Mouse (Mus musculus) lung, embryonic 14.5 days (tissue): ENCODE data around the gene Tspan4. TPM values are rescaled to one million over a fixed set of nuclear protein-coding genes. Genes with fewer than 3 reads are reported as not detected.

Source experiments
- ATAC-seq: fragments of 200-750 bp; cut with Nextera tagmentation; 2 replicates; pipeline ENCODE4 v1.8.0; 2017; ENCODE audit warnings: mild to moderate bottlenecking, moderate TSS enrichment, moderate library complexity; ENCODE audit not compliant: insufficient read depth
- DNase-seq: peaks from one replicate; pipeline ENCODE4 v3.0.0-alpha.2; 2015
- H3K27ac ChIP-seq: fragments of 300-500 bp; sonication (generic); 2 replicates; pipeline ENCODE4 v1.5.1; 2014; ENCODE audit warnings: low read depth, mild to moderate bottlenecking, moderate library complexity
- H3K27me3 ChIP-seq: fragments of 300-500 bp; sonication (generic); 2 replicates; pipeline ENCODE4 v1.6.1; 2014; ENCODE audit warnings: low read length, control low read depth; ENCODE audit not compliant: insufficient read depth
- H3K36me3 ChIP-seq: fragments of 300-500 bp; sonication (generic); 2 replicates; pipeline ENCODE4 v1.6.1; 2014; ENCODE audit warnings: control low read depth; ENCODE audit not compliant: insufficient read depth
- H3K4me1 ChIP-seq: fragments of 300-500 bp; sonication (generic); 2 replicates; pipeline ENCODE4 v1.6.1; 2014; ENCODE audit warnings: antibody characterized with exemption, control low read depth; ENCODE audit not compliant: insufficient read depth
- H3K4me2 ChIP-seq: fragments of 300-500 bp; sonication (generic); 2 replicates; pipeline ENCODE4 v1.6.1; 2014; ENCODE audit warnings: mild to moderate bottlenecking
- H3K4me3 ChIP-seq: fragments of 300-500 bp; sonication (generic); 2 replicates; pipeline ENCODE4 v1.5.1; 2014; ENCODE audit warnings: low read depth, low read length
- H3K9ac ChIP-seq: fragments of 300-500 bp; sonication (generic); 2 replicates; pipeline ENCODE4 v1.6.1; 2014
- H3K9me3 ChIP-seq: fragments of 300-500 bp; sonication (generic); 2 replicates; pipeline ENCODE4 v1.6.1; 2016; ENCODE audit warnings: low read depth, low read length, control low read depth
- CTCF ChIP-seq: IDR thresholded peaks from 2 replicates; pipeline ENCODE4 v1.5.1; 2016; ENCODE audit warnings: antibody characterized with exemption, low read depth
- WGBS: fragments of 180-500 bp; shearing (Covaris S2); extraction: QIAGEN DNeasy Blood & Tissue Kit; methylation state at CpG from one replicate; pipeline ENCODE4 v1.1.7; 2014; 5-methylcytosine and 5-hydroxymethylcytosine counted together
- polyA plus RNA-seq: library from polyadenylated mRNA; unstranded; fragments of >200 nt; fragmentation: Nextera tagmentation; extraction: Ambion mirVana; gene quantifications from 2 replicates; pipeline ENCODE4 v1.2.1, GENCODE M21; 2014

The Tspan4 gene
- polyA plus RNA-seq, 1 experiment from 2014 or later, result 100.0 TPM

DNA sequence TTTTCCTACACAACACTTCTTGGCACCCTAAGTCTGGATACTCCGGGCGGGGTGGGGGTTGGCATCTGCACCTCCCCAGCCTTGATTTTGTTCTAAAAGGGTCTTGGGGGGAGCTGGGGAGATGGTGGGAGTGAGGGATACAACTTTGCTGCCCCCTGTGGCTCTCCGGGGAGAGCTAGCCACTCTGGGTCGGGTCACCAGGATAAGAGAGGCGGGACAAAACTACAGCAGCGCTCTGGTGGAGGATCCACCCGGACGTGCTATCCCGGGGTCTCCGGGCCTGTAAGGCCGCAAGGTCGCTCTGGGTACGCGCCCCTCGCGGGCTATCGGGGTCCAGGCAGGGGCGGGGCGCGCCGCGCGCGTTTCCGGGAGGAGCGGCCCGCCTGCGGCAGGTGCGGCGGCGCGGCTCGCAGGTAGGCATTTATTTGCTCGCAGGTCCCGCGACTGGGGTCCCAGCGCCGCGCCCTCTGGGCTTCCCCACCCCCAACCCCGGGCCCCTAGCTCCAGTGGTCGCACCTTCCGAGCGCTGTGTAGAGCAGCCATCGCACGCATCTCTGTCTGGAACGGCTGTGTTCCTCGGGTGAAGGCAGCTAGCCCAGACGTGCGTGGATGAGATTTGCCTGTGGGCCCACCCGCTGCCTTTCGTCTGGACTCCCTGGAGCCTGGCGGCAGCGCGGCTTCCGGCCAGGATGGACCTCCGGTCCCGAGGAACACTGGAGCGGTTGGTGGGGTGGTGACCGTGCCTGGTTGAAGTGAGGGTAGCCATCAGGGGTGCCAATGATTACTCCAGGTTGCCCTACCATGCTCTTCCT, 13.3 kb upstream of the Tspan4 start:
- Histone ChIP-seq H3K9ac (peak overlapping the region; percentile 58), H3K4me1 (peaks cover 7% of the 10 kb centered on the region), H3K4me2 (peak overlapping the region; percentile 76), H3K9me3 (no peaks in the 10 kb centered on the region), H3K27me3 (peaks cover 63% of the 10 kb centered on the region), H3K36me3 (peaks cover 11% of the 10 kb centered on the region; the same call in 1 of the 2 replicates), H3K4me3 (peak overlapping the region; percentile 45), H3K27ac (0 out of 2 replicates have a peak overlapping the region, but pooled peaks have one; percentile 18)
- ATAC-seq (no peak), DNase-seq (peak; percentile 37)
- TF ChIP-seq CTCF, result peak; percentile 44
- 1% methylated on average over 56 of the region's 59 CpGs for WGBS

DNA sequence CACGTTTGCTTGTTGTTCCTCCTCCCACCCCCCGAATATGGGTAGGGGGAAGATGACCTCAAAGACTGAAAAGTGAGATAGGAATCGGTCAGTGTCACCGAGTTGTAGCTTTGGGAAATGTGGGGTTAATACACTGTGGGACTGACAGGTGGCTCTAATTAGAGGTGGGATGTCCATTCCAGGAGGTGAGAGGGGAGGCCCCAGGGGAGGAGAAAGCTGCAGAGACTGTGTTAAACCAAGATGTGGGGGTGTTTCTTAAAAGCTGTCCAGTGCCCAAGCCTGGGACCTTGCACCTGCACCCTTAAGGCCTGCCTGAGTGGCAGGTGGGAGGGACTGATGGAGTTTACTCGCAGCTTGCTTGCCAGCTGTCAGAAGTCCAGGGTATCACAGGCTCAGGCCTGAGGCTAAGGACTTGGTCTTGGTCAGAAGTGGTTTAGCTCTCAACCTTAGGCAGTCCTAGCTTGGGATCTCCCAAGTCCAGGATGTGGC, 12.7 kb upstream of the Tspan4 start:
- ATAC-seq (no peak), DNase-seq (no peak)
- H3K4me1 ChIP-seq, result peaks cover 11% of the 10 kb centered on the region
- 8% methylated on average over 5 of the region's 5 CpGs for WGBS
- H3K9ac ChIP-seq, result peak overlapping the region; percentile 58; the same call in 1 of the 2 replicates
- TF ChIP-seq CTCF, result no peak
- H3K27ac ChIP-seq, result no peak overlapping the region
- H3K27me3 ChIP-seq, result peaks cover 62% of the 10 kb centered on the region
- peaks cover 11% of the 10 kb centered on the region; the same call in 1 of the 2 replicates for H3K36me3 ChIP-seq
- no peaks in the 10 kb centered on the region for H3K9me3 ChIP-seq
- peak overlapping the region; percentile 45 for H3K4me3 ChIP-seq
- H3K4me2 ChIP-seq, result peak overlapping the region; percentile 76

- 25% methylated on average over 12 of the region's 12 CpGs for WGBS
- no peak for TF ChIP-seq CTCF
- peak; percentile 54 for DNase-seq
- Histone ChIP-seq H3K27me3 (peaks cover 62% of the 10 kb centered on the region), H3K4me3 (peak overlapping the region; percentile 24), H3K9me3 (no peaks in the 10 kb centered on the region), H3K27ac (peak overlapping the region; percentile 36; the same call in 1 of the 2 replicates), H3K36me3 (peaks cover 8% of the 10 kb centered on the region; the same call in 1 of the 2 replicates), H3K4me2 (peak overlapping the region; percentile 49), H3K9ac (no peak overlapping the region; the same call in 1 of the 2 replicates), H3K4me1 (peaks cover 21% of the 10 kb centered on the region)
- ATAC-seq, result no peak
Observed at GRCm38 (mm10) chr7:141463824-141464602, 11.0 kb upstream of the Tspan4 start.

DNA sequence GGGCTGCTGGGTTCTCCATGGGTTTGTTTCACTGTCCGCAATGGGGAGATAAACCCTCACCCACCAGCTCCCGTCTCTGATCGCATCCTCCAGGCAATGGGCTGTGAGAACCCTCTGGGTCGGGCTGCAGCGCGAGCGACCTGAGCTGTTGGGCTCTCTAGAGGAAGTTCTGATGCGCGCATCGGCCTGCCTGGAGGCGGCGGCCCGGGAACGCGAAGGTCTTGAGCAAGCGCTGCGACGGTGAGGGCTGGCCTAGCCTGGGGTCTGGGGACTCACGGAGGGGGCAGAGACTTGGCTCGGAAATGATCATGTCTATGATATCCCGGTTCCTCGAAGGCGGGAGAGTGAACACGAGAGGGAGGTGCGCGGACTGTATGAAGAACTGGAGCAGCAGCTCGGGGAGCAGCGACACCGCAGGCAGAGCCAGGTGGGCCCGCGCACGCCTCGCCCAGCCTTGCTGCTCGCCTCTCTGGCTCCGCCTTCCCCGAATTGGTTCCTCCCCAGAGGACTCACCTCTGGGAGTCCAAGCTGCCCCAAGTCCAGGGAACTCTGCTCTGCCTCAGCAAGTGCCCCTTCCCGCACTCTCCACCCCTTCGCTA, 10.3 kb upstream of the Tspan4 start:
- ATAC-seq (no peak), DNase-seq (no peak)
- 0 out of 2 replicates have a peak, but pooled peaks have one; percentile 4 for TF ChIP-seq CTCF
- H3K9me3 ChIP-seq, result no peaks in the 10 kb centered on the region
- peak overlapping the region; percentile 20; the same call in 1 of the 2 replicates for H3K9ac ChIP-seq
- peaks cover 62% of the 10 kb centered on the region for H3K27me3 ChIP-seq
- peaks cover 27% of the 10 kb centered on the region for H3K4me1 ChIP-seq
- 7% methylated on average over 38 of the region's 38 CpGs for whole genome bisulfite sequencing
- H3K4me3 ChIP-seq, result peak overlapping the region; percentile 24
- peak overlapping the region; percentile 49 for H3K4me2 ChIP-seq
- H3K27ac ChIP-seq, result 0 out of 2 replicates have a peak overlapping the region, but pooled peaks have one; percentile 36
- H3K36me3 ChIP-seq, result peaks cover 8% of the 10 kb centered on the region

DNA sequence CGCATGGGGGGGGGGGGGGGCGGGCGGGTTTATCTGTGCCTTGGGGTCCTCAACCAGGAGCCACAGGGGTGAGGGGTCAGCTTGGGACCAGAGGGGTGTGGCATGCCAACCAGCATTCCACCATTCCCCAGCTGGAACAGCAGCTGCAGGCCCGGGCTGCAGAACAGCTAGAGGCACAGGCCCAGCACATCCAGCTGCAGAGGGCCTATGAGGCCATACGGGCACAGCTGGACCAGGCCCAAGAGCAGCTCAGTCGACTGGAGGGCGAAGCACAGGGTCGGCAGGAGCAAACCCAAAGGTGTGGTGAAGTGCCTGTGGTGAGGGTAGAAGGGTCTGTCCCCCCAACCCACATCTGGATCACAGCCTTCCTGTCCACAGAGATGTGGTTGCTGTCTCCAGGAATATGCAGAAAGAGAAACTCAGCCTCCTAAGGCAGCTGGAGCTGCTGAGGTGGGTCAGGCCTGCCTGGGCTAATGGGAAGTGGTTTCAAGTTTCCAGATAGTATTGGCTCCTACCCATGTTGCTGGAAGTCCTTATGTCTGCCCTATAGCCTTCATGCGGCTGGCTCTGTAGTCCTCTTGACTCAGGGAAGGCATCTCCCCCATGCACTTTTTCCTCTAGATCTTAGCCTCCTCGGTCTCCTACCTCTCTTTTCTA, 9.5 kb upstream of the Tspan4 start:
- ATAC-seq (no peak), DNase-seq (no peak)
- Histone ChIP-seq H3K27ac (no peak overlapping the region), H3K4me3 (no peak overlapping the region), H3K4me2 (peak overlapping the region; percentile 49; the same call in 1 of the 2 replicates), H3K9me3 (no peaks in the 10 kb centered on the region), H3K9ac (no peak overlapping the region), H3K36me3 (peaks cover 16% of the 10 kb centered on the region), H3K27me3 (peaks cover 59% of the 10 kb centered on the region), H3K4me1 (peaks cover 27% of the 10 kb centered on the region)
- 41% methylated on average over 8 of the region's 10 CpGs for WGBS
- TF ChIP-seq CTCF, result no peak

- H3K9me3 ChIP-seq, result no peaks in the 10 kb centered on the region
- ATAC-seq (no peak), DNase-seq (no peak)
- peaks cover 27% of the 10 kb centered on the region for H3K4me1 ChIP-seq
- no peak overlapping the region for H3K9ac ChIP-seq
- H3K27ac ChIP-seq, result no peak overlapping the region
- H3K4me3 ChIP-seq, result no peak overlapping the region
- WGBS, result 77% methylated on average over 7 of the region's 7 CpGs
- H3K36me3 ChIP-seq, result peaks cover 21% of the 10 kb centered on the region
- peaks cover 54% of the 10 kb centered on the region for H3K27me3 ChIP-seq
- no peak for TF ChIP-seq CTCF
- no peak overlapping the region for H3K4me2 ChIP-seq
Observed at GRCm38 (mm10) chr7:141466045-141466394, 9.0 kb upstream of the Tspan4 start.
